Mouse (Mus musculus) limb, embryonic 11.5 days (tissue): ENCODE data around the gene Pdgfd. TPM values are rescaled to one million over a fixed set of nuclear protein-coding genes. Genes with fewer than 3 reads are reported as not detected.
"Not testable (repeated sequence)": the region's sequence is repeated elsewhere in the genome, so short reads cannot be mapped to it uniquely, and the experiment has no call there.

ENCODE experiments used
- ATAC-seq: fragments of 200-750 bp; cut with Nextera tagmentation; 2 replicates; pipeline ENCODE4 v1.8.0; 2017; ENCODE audit warnings: low read depth; ENCODE audit not compliant: insufficient number of reproducible peaks, low FRiP score, low TSS enrichment
- DNase-seq: peaks from one replicate; pipeline ENCODE4 v3.0.0-alpha.2; 2015; ENCODE audit warnings: low spot score
- H3K27ac ChIP-seq: fragments of 300-500 bp; sonication (generic); replicated peaks from 2 replicates; pipeline ENCODE4 v1.5.1; 2014; ENCODE audit warnings: low read depth, mild to moderate bottlenecking, low read length
- H3K27me3 ChIP-seq: fragments of 300-500 bp; sonication (generic); 2 replicates; pipeline ENCODE4 v1.6.1; 2014; ENCODE audit warnings: mild to moderate bottlenecking, low read length, mixed read lengths; ENCODE audit not compliant: control insufficient read depth, insufficient read depth
- H3K36me3 ChIP-seq: fragments of 300-500 bp; sonication (generic); 2 replicates; pipeline ENCODE4 v1.6.1; 2014; ENCODE audit warnings: mild to moderate bottlenecking, low read length, moderate library complexity, mixed read lengths; ENCODE audit not compliant: control insufficient read depth, insufficient read depth
- H3K4me1 ChIP-seq: fragments of 300-500 bp; sonication (generic); 2 replicates; pipeline ENCODE4 v1.6.1; 2014; ENCODE audit warnings: low read length, mixed read lengths; ENCODE audit not compliant: control insufficient read depth, insufficient read depth
- H3K4me2 ChIP-seq: fragments of 300-500 bp; sonication (generic); 2 replicates; pipeline ENCODE4 v1.6.1; 2014; ENCODE audit warnings: low read depth, mild to moderate bottlenecking, moderate library complexity; ENCODE audit not compliant: severe bottlenecking
- H3K4me3 ChIP-seq: fragments of 300-500 bp; sonication (generic); 2 replicates; pipeline ENCODE4 v1.5.1; 2014; ENCODE audit warnings: low read depth, low read length
- H3K9ac ChIP-seq: fragments of 300-500 bp; sonication (generic); 2 replicates; pipeline ENCODE4 v1.6.1; 2014; ENCODE audit warnings: mild to moderate bottlenecking, low read length
- H3K9me3 ChIP-seq: fragments of 300-500 bp; sonication (generic); 2 replicates; pipeline ENCODE4 v1.6.1; 2016; ENCODE audit warnings: low read length; ENCODE audit not compliant: control insufficient read depth
- WGBS: fragments of 180-500 bp; shearing (Covaris S2); extraction: QIAGEN DNeasy Blood & Tissue Kit; methylation state at CpG from one replicate; pipeline ENCODE4 v1.1.7; 2014; 5-methylcytosine and 5-hydroxymethylcytosine counted together
- polyA plus RNA-seq: library from polyadenylated mRNA; unstranded; fragments of >200 nt; fragmentation: Nextera tagmentation; extraction: Ambion mirVana; gene quantifications from 2 replicates; pipeline ENCODE4 v1.2.1, GENCODE M21; 2014

The Pdgfd gene
- polyA plus RNA-seq, 1 experiment from 2014 or later, result 7.7 TPM

DNA sequence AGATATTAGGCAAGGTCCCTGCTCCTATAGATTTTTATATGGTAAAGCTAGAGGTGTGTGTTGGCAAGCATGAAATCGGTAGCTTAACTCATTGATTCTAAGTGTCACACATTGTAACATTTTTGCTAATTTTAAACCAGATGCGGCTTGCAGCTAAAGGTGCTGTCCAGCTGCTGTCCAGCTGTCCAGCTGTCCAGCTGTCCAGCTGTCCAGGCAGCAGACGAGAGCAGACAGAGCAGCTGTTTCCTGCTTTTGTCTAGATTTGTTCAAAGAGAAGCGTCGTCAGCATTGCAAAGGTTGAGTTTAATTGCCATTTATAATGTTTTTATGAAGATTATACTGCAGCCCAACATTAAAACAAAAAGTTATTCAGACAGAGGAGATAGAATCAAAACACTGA is 44.5 kb downstream of the Pdgfd start:
- ATAC-seq (no peak), DNase-seq (no peak)
- H3K4me1 ChIP-seq, result no peaks in the 10 kb centered on the region
- no peak overlapping the region for H3K4me2 ChIP-seq
- no peak overlapping the region for H3K4me3 ChIP-seq
- no peaks in the 10 kb centered on the region for H3K36me3 ChIP-seq
- 65% methylated on average over 5 of the region's 5 CpGs for WGBS
- H3K27me3 ChIP-seq, result no peaks in the 10 kb centered on the region
- no peak overlapping the region for H3K27ac ChIP-seq
- H3K9ac ChIP-seq, result no peak overlapping the region
- no peaks in the 10 kb centered on the region for H3K9me3 ChIP-seq

DNA sequence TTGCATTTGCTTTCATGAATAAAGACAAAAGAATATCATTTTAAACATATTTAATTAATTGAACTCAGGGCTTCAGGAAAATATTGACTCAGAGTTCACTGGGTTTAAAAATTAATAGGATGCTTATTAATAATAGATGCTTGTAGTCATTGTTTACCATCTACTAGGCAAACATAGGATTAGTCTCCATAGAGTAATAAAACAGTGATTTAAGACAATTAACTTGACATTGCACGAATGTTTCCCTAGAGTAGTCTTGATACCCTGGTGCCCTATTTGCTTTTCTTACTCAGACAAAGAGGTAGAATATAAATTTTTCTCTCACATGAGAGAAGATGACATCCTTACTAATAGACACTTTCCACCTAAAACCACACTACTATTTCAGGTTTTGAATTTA is 49.1 kb downstream of the Pdgfd start:
- no peaks in the 10 kb centered on the region for H3K27me3 ChIP-seq
- H3K4me3 ChIP-seq, result no peak overlapping the region
- 69% methylated on average over 1 of the region's 1 CpGs for WGBS
- no peak overlapping the region for H3K4me2 ChIP-seq
- H3K9me3 ChIP-seq, result no peaks in the 10 kb centered on the region
- no peaks in the 10 kb centered on the region for H3K4me1 ChIP-seq
- no peak overlapping the region for H3K9ac ChIP-seq
- DNase-seq (no peak), ATAC-seq (no peak)
- no peaks in the 10 kb centered on the region for H3K36me3 ChIP-seq
- H3K27ac ChIP-seq, result no peak overlapping the region

DNA sequence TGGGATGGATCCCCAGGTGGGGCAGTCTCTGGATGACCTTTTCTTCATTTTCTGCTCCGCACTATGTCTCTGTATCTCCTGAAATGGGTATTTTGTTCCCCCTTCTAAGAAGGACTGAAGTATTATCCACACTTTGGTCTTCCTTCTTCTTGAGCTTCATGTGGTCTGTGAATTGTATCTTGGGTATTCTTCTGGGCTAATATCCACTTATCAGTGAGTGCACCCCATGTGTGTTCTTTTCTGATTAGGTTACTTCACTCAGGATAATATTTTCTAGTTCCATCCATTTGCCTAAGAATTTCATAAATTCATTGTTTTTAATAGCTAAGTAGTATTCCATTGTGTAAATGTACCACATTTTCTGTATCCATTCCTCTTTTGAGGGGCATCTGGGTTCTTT is 67.6 kb downstream of the Pdgfd start:
- 97% methylated on average over 1 of the region's 1 CpGs for WGBS
- not testable (repeated sequence) for ATAC-seq

DNA sequence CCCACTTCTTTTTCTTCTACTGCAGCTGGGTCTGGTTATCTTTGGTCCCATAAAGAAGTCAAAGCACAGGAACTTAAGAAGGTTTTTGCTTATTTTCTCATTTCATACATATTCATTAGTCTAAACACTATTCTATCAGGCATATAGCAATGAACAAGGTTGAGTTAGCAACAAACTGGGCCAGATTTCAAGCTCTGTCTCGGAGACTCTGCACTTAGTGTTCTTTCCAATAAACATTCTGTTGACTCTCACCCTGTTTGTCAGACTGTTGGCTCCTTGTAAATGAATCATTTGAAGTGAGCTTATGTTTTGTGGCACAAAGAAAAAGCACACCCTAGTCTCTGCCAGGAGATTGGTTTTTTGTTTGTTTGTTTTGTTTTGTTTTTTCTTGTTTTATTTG is 81.9 kb downstream of the Pdgfd start:
- Histone ChIP-seq H3K27ac (no peak overlapping the region), H3K4me3 (no peak overlapping the region), H3K9me3 (no peaks in the 10 kb centered on the region), H3K27me3 (no peaks in the 10 kb centered on the region), H3K4me2 (no peak overlapping the region), H3K36me3 (no peaks in the 10 kb centered on the region), H3K9ac (no peak overlapping the region), H3K4me1 (no peaks in the 10 kb centered on the region)
- ATAC-seq, result no peak
- no peak for DNase-seq
- WGBS, result 50% methylated on average over 1 of the region's 1 CpGs

More for the DNA sequence above, 67.6 kb downstream of the Pdgfd start:
- H3K36me3 ChIP-seq, H3K4me2 ChIP-seq, H3K4me3 ChIP-seq, H3K27ac ChIP-seq, H3K9me3 ChIP-seq, H3K9ac ChIP-seq, H3K27me3 ChIP-seq, DNase-seq, H3K4me1 ChIP-seq: not testable (repeated sequence)

DNA sequence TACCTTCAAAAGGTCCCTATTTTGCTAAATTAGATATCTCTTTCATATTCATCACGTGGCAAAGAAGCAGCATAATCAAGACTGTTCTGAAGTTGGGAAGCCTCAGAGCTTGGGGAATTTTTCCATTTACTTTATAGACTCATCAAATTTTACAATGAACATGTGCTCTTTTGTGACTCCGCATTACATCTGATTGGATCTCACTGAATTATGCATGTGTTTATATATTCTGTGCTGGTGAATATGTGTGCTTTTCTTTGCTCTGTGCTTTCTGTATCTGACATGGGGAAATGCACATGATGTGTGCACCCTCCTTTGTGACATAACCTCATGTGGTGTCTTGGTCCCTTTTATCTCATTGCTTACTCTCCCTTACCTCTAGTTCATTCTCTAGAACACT is 83.6 kb downstream of the Pdgfd start:
- Histone ChIP-seq H3K27me3 (no peaks in the 10 kb centered on the region), H3K27ac (no peak overlapping the region), H3K9me3 (no peaks in the 10 kb centered on the region), H3K4me2 (no peak overlapping the region), H3K9ac (no peak overlapping the region), H3K4me1 (no peaks in the 10 kb centered on the region), H3K36me3 (no peaks in the 10 kb centered on the region), H3K4me3 (no peak overlapping the region)
- no peak for ATAC-seq
- WGBS, result 72% methylated on average over 2 of the region's 2 CpGs
- DNase-seq, result no peak

DNA sequence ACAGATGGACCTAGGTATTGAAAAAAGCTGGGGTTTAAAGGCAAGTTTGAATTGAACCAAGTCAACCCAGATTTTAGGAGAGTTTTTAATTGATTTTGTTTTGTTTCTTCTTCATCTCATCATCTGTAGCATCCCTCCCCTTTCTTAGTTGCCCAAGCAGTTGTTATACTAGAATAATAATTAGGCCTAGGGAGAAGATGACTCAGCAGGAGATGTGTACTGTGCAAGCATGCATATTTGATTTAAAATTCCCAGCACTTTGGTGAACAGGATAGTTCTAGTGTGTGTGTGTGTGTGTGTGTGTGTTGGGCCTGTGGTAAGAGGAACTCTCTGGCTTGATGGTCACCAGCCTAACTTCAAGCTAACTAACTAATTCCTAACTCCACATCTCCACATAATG is 88.7 kb downstream of the Pdgfd start:
- Histone ChIP-seq H3K9me3 (no peaks in the 10 kb centered on the region), H3K27me3 (no peaks in the 10 kb centered on the region), H3K27ac (no peak overlapping the region), H3K9ac (no peak overlapping the region), H3K4me3 (no peak overlapping the region), H3K4me1 (no peaks in the 10 kb centered on the region), H3K36me3 (no peaks in the 10 kb centered on the region), H3K4me2 (no peak overlapping the region)
- ATAC-seq (no peak), DNase-seq (no peak)

DNA sequence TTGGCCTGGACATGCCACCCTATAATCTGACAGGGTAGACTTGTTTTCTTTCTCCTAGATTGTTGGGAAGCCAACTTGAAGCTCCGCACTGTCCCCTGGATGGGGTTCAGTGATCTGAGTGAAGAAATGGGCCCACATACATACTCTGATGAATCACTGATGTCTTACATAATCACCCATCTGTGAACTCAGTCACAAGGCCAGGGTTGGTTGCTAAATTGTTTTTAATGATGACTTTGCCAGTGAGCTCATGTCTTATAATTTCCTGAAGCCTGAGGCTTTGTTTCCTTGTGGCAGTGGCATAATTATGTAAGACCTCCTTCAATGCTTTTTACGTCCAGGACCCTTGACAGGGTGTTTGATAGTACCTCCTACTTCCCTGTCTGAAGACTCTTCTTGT is 96.4 kb downstream of the Pdgfd start:
- Histone ChIP-seq H3K9ac (no peak overlapping the region), H3K9me3 (no peaks in the 10 kb centered on the region), H3K4me3 (no peak overlapping the region), H3K4me1 (no peaks in the 10 kb centered on the region), H3K36me3 (no peaks in the 10 kb centered on the region), H3K27ac (no peak overlapping the region), H3K4me2 (no peak overlapping the region), H3K27me3 (no peaks in the 10 kb centered on the region)
- no peak for DNase-seq
- ATAC-seq, result no peak
- 87% methylated on average over 2 of the region's 2 CpGs for WGBS

DNA sequence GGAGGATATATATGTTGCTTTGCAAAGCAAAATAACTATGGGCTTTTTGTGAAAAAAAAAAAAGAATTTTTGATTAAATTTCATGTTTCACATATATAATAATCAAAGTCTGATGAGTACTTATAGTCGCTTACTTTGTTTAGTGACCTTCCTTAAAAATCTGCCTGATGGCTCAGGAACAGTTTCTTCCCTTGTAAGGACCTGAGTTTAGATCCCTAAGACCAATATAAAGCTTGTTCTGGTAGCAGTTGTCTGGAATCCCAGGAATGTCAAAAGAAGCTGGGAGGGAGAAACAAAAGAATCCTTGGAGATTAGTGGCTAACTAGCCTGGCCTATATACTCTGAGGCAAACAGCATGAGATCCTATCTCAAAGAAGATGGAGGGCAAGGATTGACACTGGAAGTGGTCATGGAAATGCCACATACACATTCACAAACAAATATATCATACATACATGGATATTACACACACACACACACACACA is 101.5 kb downstream of the Pdgfd start, which contains the start of gene Ddi1:
Gene Ddi1, minus strand, starts transcription at position 51 of the 485 bp plus-strand sequence.
- no peaks in the 10 kb centered on the region for H3K4me1 ChIP-seq
- DNase-seq (no peak), ATAC-seq (no peak)
- 76% methylated on average over 1 of the region's 1 CpGs for WGBS
- no peak within 1 kb of the TSS for H3K27ac ChIP-seq
- H3K9me3 ChIP-seq, result no peaks in the 10 kb centered on the region
- H3K4me3 ChIP-seq, result no peak within 1 kb of the TSS
- H3K36me3 ChIP-seq, result no peaks in the 10 kb centered on the region
- no peaks in the 10 kb centered on the region for H3K27me3 ChIP-seq
- no peak within 1 kb of the TSS for H3K9ac ChIP-seq
- H3K4me2 ChIP-seq, result no peak within 1 kb of the TSS

DNA sequence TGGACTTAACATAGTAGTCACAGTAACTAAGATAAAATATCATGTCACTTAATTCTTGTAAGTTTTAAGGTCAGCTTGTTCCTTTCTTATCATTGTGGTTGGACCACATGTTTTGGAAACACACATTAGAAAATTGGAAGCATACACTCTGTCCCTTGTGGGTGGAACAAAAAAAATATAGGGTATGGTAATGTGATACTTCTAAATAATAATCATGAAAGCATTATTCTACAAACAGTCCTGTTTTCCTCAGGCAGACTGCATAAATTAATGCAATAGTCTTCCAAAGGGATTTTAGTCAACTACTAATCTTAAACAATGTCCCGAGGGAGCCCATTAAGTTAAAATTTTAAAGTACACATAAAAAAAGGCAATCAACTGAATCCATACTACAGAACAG is 108.0 kb downstream of the Pdgfd start:
- no peaks in the 10 kb centered on the region for H3K4me1 ChIP-seq
- no peaks in the 10 kb centered on the region for H3K27me3 ChIP-seq
- DNase-seq (no peak), ATAC-seq (no peak)
- no peak overlapping the region for H3K27ac ChIP-seq
- no peak overlapping the region for H3K4me2 ChIP-seq
- H3K9me3 ChIP-seq, result no peaks in the 10 kb centered on the region
- WGBS, result 65% methylated on average over 1 of the region's 1 CpGs
- H3K9ac ChIP-seq, result no peak overlapping the region
- H3K36me3 ChIP-seq, result no peaks in the 10 kb centered on the region
- no peak overlapping the region for H3K4me3 ChIP-seq
